Mouse (Mus musculus) kidney, adult 2 months (tissue): ENCODE measurements around the gene Ints11.

Experiments used
- CTCF ChIP-seq: fragments of 200-500 bp; conservative IDR thresholded peaks from 2 replicates; pipeline ENCODE4 v1.5.1; 2011; ENCODE audit warnings: low read depth, mild to moderate bottlenecking, control low read depth, low read length, moderate library complexity, mixed read lengths; ENCODE audit not compliant: insufficient read depth, insufficient read length
- POLR2A ChIP-seq: fragments of 200-500 bp; IDR thresholded peaks from one replicate; pipeline ENCODE4 v1.6.1; 2011; ENCODE audit warnings: low read depth, low read length, control low read depth

GRCm38 (mm10) chr4:155837404-155838010, 31.8 kb upstream of the Ints11 start:
- TF ChIP-seq CTCF (no peak), POLR2A (no peak)
